Mouse (Mus musculus) thymus, postnatal 4 days (tissue): ENCODE data around the gene Gm42906.
A peak's percentile ranks its signal among the peaks of the same experiment; 100 is the strongest.

Experiments used
- DNase-seq: peaks from one replicate; pipeline ENCODE4 v3.0.0; 2021

Gm42906 gene

GRCm38 (mm10) chr5:151296244-151296643, 131.7 kb downstream of the Gm42906 start:
- DNase-seq, result no peak

- DNase-seq, result no peak
These were observed 134.4 kb downstream of the Gm42906 start for GRCm38 (mm10) chr5:151293591-151293990.

GRCm38 (mm10) chr5:151292310-151292709, 135.7 kb downstream of the Gm42906 start:
- DNase-seq, result peak; percentile 78

GRCm38 (mm10) chr5:151286331-151286730, 141.6 kb downstream of the Gm42906 start:
- no peak for DNase-seq

- DNase-seq, result no peak
These were observed 148.4 kb downstream of the Gm42906 start for GRCm38 (mm10) chr5:151279531-151279930.

GRCm38 (mm10) chr5:151277927-151278326, 150.0 kb downstream of the Gm42906 start:
- DNase-seq, result no peak

- DNase-seq, result no peak
These were observed 152.0 kb downstream of the Gm42906 start for GRCm38 (mm10) chr5:151275986-151276385.

- DNase-seq, result no peak
These were observed 153.7 kb downstream of the Gm42906 start for GRCm38 (mm10) chr5:151274265-151274664.

GRCm38 (mm10) chr5:151270815-151271214, 157.1 kb downstream of the Gm42906 start:
- DNase-seq, result no peak

- DNase-seq, result no peak
These were observed 160.9 kb downstream of the Gm42906 start for GRCm38 (mm10) chr5:151266896-151267634.

- DNase-seq, result no peak
These were observed 166.4 kb downstream of the Gm42906 start for GRCm38 (mm10) chr5:151261558-151261957.

GRCm38 (mm10) chr5:151252213-151252612, 175.8 kb downstream of the Gm42906 start:
- DNase-seq, result no peak

- no peak for DNase-seq
These were observed 176.3 kb downstream of the Gm42906 start for GRCm38 (mm10) chr5:151251656-151252055.

GRCm38 (mm10) chr5:151248671-151249620, 179.0 kb downstream of the Gm42906 start:
- peak; percentile 10 for DNase-seq

- DNase-seq, result no peak
These were observed 179.9 kb downstream of the Gm42906 start for GRCm38 (mm10) chr5:151248084-151248483.

- peak; percentile 54 for DNase-seq
These were observed 180.7 kb downstream of the Gm42906 start for GRCm38 (mm10) chr5:151247115-151247875.

GRCm38 (mm10) chr5:151246287-151246686, 181.7 kb downstream of the Gm42906 start:
- no peak for DNase-seq

GRCm38 (mm10) chr5:151245571-151245970, 182.4 kb downstream of the Gm42906 start:
- DNase-seq, result no peak

- no peak for DNase-seq
These were observed 189.2 kb downstream of the Gm42906 start for GRCm38 (mm10) chr5:151238730-151239129.

- DNase-seq, result no peak
These were observed 191.6 kb downstream of the Gm42906 start for GRCm38 (mm10) chr5:151236411-151236810.

GRCm38 (mm10) chr5:151233400-151234031, 194.4 kb downstream of the Gm42906 start, which contains the start of gene Stard13:
Gene Stard13, minus strand, starts transcription at chr5:151233836.
- DNase-seq, result peak; percentile 21

GRCm38 (mm10) chr5:151232576-151233299, 195.2 kb downstream of the Gm42906 start:
- no peak for DNase-seq
